Mouse (Mus musculus) cortical plate, adult 2 months (tissue): ENCODE results near the gene Taar4. TPM values are rescaled to one million over a fixed set of nuclear protein-coding genes. Genes with fewer than 3 reads are reported as not detected.

Source experiments
- H3K27ac ChIP-seq: fragments of 200-500 bp; 2 replicates; pipeline ENCODE4 v1.5.1; 2012; ENCODE audit warnings: low read length, control low read depth, inconsistent platforms; ENCODE audit not compliant: insufficient read depth
- H3K4me1 ChIP-seq: fragments of 200-500 bp; 2 replicates; pipeline ENCODE4 v1.6.1; 2011; ENCODE audit warnings: low read length; ENCODE audit not compliant: control insufficient read depth, insufficient read depth
- H3K4me3 ChIP-seq: fragments of 200-500 bp; 2 replicates; pipeline ENCODE4 v1.5.1; 2011; ENCODE audit warnings: mild to moderate bottlenecking, low read length, control low read depth; ENCODE audit not compliant: insufficient read depth
- CTCF ChIP-seq: fragments of 200-500 bp; IDR thresholded peaks from 2 replicates; pipeline ENCODE4 v1.5.1; 2011; ENCODE audit warnings: mild to moderate bottlenecking, control low read depth, low read length; ENCODE audit not compliant: insufficient read depth; ENCODE audit errors: extremely low read depth
- POLR2A ChIP-seq: fragments of 200-500 bp; IDR thresholded peaks from 2 replicates; pipeline ENCODE4 v1.6.1; 2011; ENCODE audit warnings: mild to moderate bottlenecking, low read length, control low read depth; ENCODE audit not compliant: insufficient read depth; ENCODE audit errors: extremely low read depth
- polyA plus RNA-seq: library from polyadenylated mRNA; depleted of rRNA; stranded (reverse); fragments of >200 nt; gene quantifications from 2 replicates; pipeline ENCODE4 v1.2.3, GENCODE M21; 2012; rRNA removed

The Taar4 gene
- polyA plus RNA-seq, 1 experiment = not detected

- Histone ChIP-seq H3K27ac (no peak overlapping the region), H3K4me1 (no peaks in the 10 kb centered on the region), H3K4me3 (no peak overlapping the region)
- TF ChIP-seq POLR2A = no peak
- no peak for TF ChIP-seq CTCF
Measured at GRCm38 (mm10) chr10:24006442-24006841, 46.1 kb downstream of the Taar4 start.

- TF ChIP-seq CTCF = no peak
- no peak for TF ChIP-seq POLR2A
- Histone ChIP-seq H3K4me1 (no peaks in the 10 kb centered on the region), H3K27ac (no peak overlapping the region), H3K4me3 (no peak overlapping the region)
Measured at GRCm38 (mm10) chr10:24007034-24007433, 46.7 kb downstream of the Taar4 start.

GRCm38 (mm10) chr10:24008143-24008542 is 47.8 kb downstream of the Taar4 start:
- Histone ChIP-seq H3K4me3 (no peak overlapping the region), H3K27ac (no peak overlapping the region), H3K4me1 (no peaks in the 10 kb centered on the region)
- no peak for TF ChIP-seq POLR2A
- TF ChIP-seq CTCF = no peak

Other genes with a start within 250 kb of the Taar4 start
- 1,194 and 1,252 TPM in 2 replicates for gene Rps12, start 173.2 kb upstream of the Taar4 start, polyA plus RNA-seq
- gene Slc18b1, start 163.5 kb upstream of the Taar4 start, polyA plus RNA-seq = 19.3 and 21.4 TPM in 2 replicates
- 0.09 TPM in 1 of 2 replicates, not detected in the other for gene Vnn3, start 109.0 kb upstream of the Taar4 start, polyA plus RNA-seq
- gene Vnn1, start 65.8 kb upstream of the Taar4 start, polyA plus RNA-seq = 0.28 and 0.88 TPM in 2 replicates
- gene Taar1, start 40.1 kb upstream of the Taar4 start, polyA plus RNA-seq = not detected in 2 replicates
- gene Taar2, start 21.9 kb upstream of the Taar4 start, polyA plus RNA-seq = not detected in 2 replicates
- gene Taar3, start 10.9 kb upstream of the Taar4 start, polyA plus RNA-seq = not detected in 2 replicates
- gene Taar5, start 10.2 kb downstream of the Taar4 start, polyA plus RNA-seq = not detected in 2 replicates
- gene Taar6, start 25.2 kb downstream of the Taar4 start, polyA plus RNA-seq = not detected in 2 replicates
- not detected in 2 replicates for gene Taar7a, start 33.0 kb downstream of the Taar4 start, polyA plus RNA-seq
- gene Taar7b, start 39.4 kb downstream of the Taar4 start, polyA plus RNA-seq = not detected in 2 replicates
- gene Taar7d, start 66.7 kb downstream of the Taar4 start, polyA plus RNA-seq = not detected in 2 replicates
- not detected in 2 replicates for gene Taar7e, start 77.1 kb downstream of the Taar4 start, polyA plus RNA-seq
- gene Taar7f, start 89.0 kb downstream of the Taar4 start, polyA plus RNA-seq = not detected in 2 replicates
- gene Taar8a, start 116.0 kb downstream of the Taar4 start, polyA plus RNA-seq = not detected in 2 replicates
- gene Taar8b, start 131.8 kb downstream of the Taar4 start, polyA plus RNA-seq = not detected in 2 replicates
- not detected in 2 replicates for gene Taar8c, start 141.4 kb downstream of the Taar4 start, polyA plus RNA-seq
- not detected in 2 replicates for gene Taar9, start 149.0 kb downstream of the Taar4 start, polyA plus RNA-seq
- 143 and 154 TPM in 2 replicates for gene Stx7, start 188.8 kb downstream of the Taar4 start, polyA plus RNA-seq